Mouse (Mus musculus) cerebellum, adult 11 months (tissue): ENCODE measurements around the gene Vmn1r76.

ENCODE experiments used
- DNase-seq: peaks from one replicate; pipeline ENCODE4 v3.0.0; 2022

Gene Vmn1r76

GRCm38 (mm10) chr7:11938113-11938512 lies at the start of gene Vmn1r76:
Gene Vmn1r76 (minus strand): TSS chr7:11938213.
- no peak for DNase-seq

GRCm38 (mm10) chr7:11972611-11973010 lies 34.6 kb upstream of the Vmn1r76 start:
- no peak for DNase-seq

- DNase-seq: no peak
Measured at GRCm38 (mm10) chr7:11947991-11948390, 10.0 kb upstream of the Vmn1r76 start.

- no peak for DNase-seq
Measured at GRCm38 (mm10) chr7:11874330-11874729, 63.7 kb downstream of the Vmn1r76 start, which contains the start of gene Vmn1r75. Gene Vmn1r75 (plus strand): TSS chr7:11874630.
